Mouse (Mus musculus): ENCODE measurements around the gene Ttc9b. TPM values are rescaled to one million over a fixed set of nuclear protein-coding genes. Genes with fewer than 3 reads are reported as not detected.

The Ttc9b gene
- polyA plus RNA-seq, 1 experiment from 2014 or later: 0.12 TPM

GRCm38 (mm10) chr7:27685220-27685619 lies 31.5 kb downstream of the Ttc9b start:
- H3K27me3 ChIP-seq: no peaks in the 10 kb centered on the region
- ChIA-PET POLR2A (interaction anchor here (0.7 kb wide), 1 partner anchor 15 kb away, joined by 4 read pairs; no protein-coding TSS in a partner anchor), CTCF (interaction anchor here (0.7 to 1.2 kb wide), 2 partner anchors 22 to 51 kb away, joined by 3 read pairs; no protein-coding TSS in a partner anchor)
- TF ChIP-seq CTCF (IDR thresholded peaks at IDR 0.05): no peak
- ATAC-seq (no peak), DNase-seq (ENCODE audit: low read depth, low spot score) (no peak)
- in situ Hi-C loops (cut with MboI; ENCODE audit: low pct_unique_long_range_greater_than_20kb): loop anchor here (5.0 kb wide), 1 partner anchor 33 kb away; the partner anchor contains the start of gene Ttc9b

GRCm38 (mm10) chr7:27685681-27686080 lies 32.0 kb downstream of the Ttc9b start:
- CTCF ChIA-PET: interaction anchor here (0.7 to 1.2 kb wide), 2 partner anchors 23 to 52 kb away, joined by 3 read pairs; no protein-coding TSS in a partner anchor
- POLR2A ChIA-PET: interaction anchor here (0.7 kb wide), 1 partner anchor 15 kb away, joined by 4 read pairs; no protein-coding TSS in a partner anchor
- ATAC-seq: no peak
- DNase-seq (ENCODE audit: low read depth, low spot score): no peak
- no peaks in the 10 kb centered on the region for H3K27me3 ChIP-seq
- in situ Hi-C loops (cut with MboI; ENCODE audit: low pct_unique_long_range_greater_than_20kb): loop anchor here (5.0 kb wide), 1 partner anchor 33 kb away; the partner anchor contains the start of gene Ttc9b
- peak; percentile 53 for TF ChIP-seq CTCF (IDR thresholded peaks at IDR 0.05)

DNA sequence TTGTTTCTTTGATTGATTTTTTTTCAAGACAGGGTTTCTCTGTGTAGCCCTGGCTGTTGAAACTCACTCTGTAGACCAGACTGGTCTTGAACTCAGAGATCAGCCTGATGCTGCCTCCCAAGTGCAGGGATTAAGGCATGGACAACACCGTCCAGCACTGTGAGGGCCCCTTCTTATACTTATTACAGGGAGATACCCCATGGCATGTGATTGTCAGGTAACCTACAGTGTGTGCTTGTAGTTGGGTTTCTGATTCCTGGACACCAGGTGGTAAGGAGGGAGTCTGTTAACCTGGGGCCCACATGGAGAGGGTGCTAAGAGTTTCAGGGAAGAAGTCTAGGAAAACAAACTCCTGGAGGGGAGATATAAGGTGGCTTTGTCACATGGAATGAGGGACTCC lies 33.3 kb downstream of the Ttc9b start:
- no peak for TF ChIP-seq CTCF (IDR thresholded peaks at IDR 0.05)
- no peak for DNase-seq (ENCODE audit: low read depth, low spot score)

GRCm38 (mm10) chr7:27687836-27688235 lies 34.1 kb downstream of the Ttc9b start:
- CTCF ChIA-PET: no interaction called here
- in situ Hi-C loops (cut with MboI; ENCODE audit: low pct_unique_long_range_greater_than_20kb): loop anchor here (5.0 kb wide), 1 partner anchor 36 kb away; the partner anchor contains the start of gene Ttc9b
- H3K27me3 ChIP-seq: no peaks in the 10 kb centered on the region
- POLR2A ChIA-PET: no interaction called here
- no peak for ATAC-seq
- no peak for TF ChIP-seq CTCF (IDR thresholded peaks at IDR 0.05)
- no peak for DNase-seq (ENCODE audit: low read depth, low spot score)

More for the DNA sequence above, 33.3 kb downstream of the Ttc9b start:
- in situ Hi-C loops (cut with MboI; ENCODE audit: low pct_unique_long_range_greater_than_20kb): loop anchor here (5.0 kb wide), 1 partner anchor 35 kb away; the partner anchor contains the start of gene Ttc9b
- no peak for ATAC-seq
- ChIA-PET CTCF (no interaction called here), POLR2A (no interaction called here)
- H3K27me3 ChIP-seq: no peaks in the 10 kb centered on the region

GRCm38 (mm10) chr7:27688246-27688788 lies 34.6 kb downstream of the Ttc9b start:
- ChIA-PET POLR2A (interaction anchor here (1.4 kb wide), 1 partner anchor 96 kb away, joined by 3 read pairs; no protein-coding TSS in a partner anchor), CTCF (interaction anchor here (0.9 kb wide), 1 partner anchor 57 kb away, joined by 3 read pairs; no protein-coding TSS in a partner anchor)
- no peaks in the 10 kb centered on the region for H3K27me3 ChIP-seq
- DNase-seq (ENCODE audit: low read depth, low spot score) (no peak), ATAC-seq (no peak)
- TF ChIP-seq CTCF (IDR thresholded peaks at IDR 0.05): no peak
- in situ Hi-C loops (cut with MboI; ENCODE audit: low pct_unique_long_range_greater_than_20kb): loop anchor here (5.0 kb wide), 1 partner anchor 36 kb away; the partner anchor contains the start of gene Ttc9b

DNA sequence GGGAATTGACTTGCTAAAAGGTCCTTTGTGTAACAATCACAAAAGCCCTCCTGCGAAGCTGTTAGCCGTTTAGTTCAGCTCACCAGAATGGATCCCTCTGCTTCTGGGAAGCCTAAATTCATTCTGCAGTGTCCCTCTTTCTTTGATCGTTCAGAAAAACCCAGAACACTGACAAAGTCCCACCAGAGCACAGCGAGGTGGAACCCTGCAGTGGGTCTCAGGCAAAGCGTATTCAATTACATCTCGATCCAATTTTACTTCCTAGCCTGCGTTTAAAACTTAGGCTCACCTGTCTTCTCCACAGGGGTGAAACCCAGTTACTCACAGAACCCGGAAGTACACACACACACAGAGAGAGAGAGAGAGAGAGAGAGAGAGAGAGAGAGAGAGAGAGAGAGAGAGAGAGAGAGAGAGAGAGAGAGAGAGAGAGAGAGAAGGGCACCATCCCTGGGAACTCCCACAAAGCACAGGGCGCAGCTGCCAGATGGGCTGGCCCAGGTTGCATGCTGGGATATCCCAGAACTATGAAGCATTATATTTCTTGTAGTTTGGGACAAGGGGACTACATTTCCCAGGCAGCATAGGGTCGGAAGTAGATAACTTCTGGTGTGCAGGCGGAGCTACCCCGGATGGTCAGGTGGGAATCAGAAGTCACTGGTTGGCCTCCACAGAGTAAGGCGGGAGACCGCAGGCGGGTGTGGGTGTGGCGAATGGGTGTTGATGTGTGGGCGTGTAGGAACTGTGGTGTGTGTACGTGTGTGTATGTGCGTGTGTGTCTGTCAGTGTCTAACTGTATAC lies 35.3 kb downstream of the Ttc9b start, which contains the start of gene Zfp607b:
TSS of gene Zfp607b (plus strand) at position 526 of the 798 bp plus-strand sequence.
- TF ChIP-seq CTCF (IDR thresholded peaks at IDR 0.05): no peak
- ATAC-seq: peak; percentile 99
- peak; percentile 85 for DNase-seq (ENCODE audit: low read depth, low spot score)
- ChIA-PET CTCF (interaction anchor here (0.9 to 1.3 kb wide), 4 partner anchors 10 to 58 kb away, joined by 3 to 5 read pairs (median 3); no protein-coding TSS in a partner anchor), POLR2A (interaction anchor here (1.4 kb wide), 1 partner anchor 97 kb away, joined by 3 read pairs; no protein-coding TSS in a partner anchor)
- H3K27me3 ChIP-seq: no peaks in the 10 kb centered on the region
- in situ Hi-C loops (cut with MboI; ENCODE audit: low pct_unique_long_range_greater_than_20kb): loop anchor here (5.0 kb wide), 1 partner anchor 37 kb away; the partner anchor contains the start of gene Ttc9b

- TF ChIP-seq CTCF (IDR thresholded peaks at IDR 0.05): peak; percentile 79
- ATAC-seq (no peak), DNase-seq (ENCODE audit: low read depth, low spot score) (no peak)
- ChIA-PET POLR2A (no interaction called here), CTCF (no interaction called here)
- in situ Hi-C loops (cut with MboI; ENCODE audit: low pct_unique_long_range_greater_than_20kb): loop anchor here (5.0 kb wide), 1 partner anchor 36 kb away; no protein-coding TSS in a partner anchor
- no peaks in the 10 kb centered on the region for H3K27me3 ChIP-seq
Measured at GRCm38 (mm10) chr7:27691076-27691475, 37.4 kb downstream of the Ttc9b start.

DNA sequence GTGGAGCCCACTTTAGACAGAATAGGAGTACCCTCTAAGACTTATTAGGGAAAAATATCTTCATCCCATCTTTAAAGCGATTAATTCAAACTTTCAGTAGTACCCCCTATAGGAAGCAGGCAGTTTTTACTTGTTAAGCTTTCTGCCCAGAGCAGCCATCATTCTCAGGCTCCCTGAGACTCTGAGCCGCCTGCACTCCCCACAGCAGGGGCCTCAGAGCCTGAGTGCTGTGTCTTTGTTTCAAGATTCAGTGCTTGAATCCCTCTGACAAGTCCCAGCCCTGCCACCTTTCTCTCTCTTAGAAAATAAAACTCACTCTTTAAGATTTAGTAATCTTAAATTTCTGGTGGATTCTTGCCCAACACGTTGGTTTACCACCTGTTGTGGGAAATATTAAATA lies 43.0 kb downstream of the Ttc9b start:
- ChIA-PET POLR2A (no interaction called here), CTCF (no interaction called here)
- in situ Hi-C loops (cut with MboI; ENCODE audit: low pct_unique_long_range_greater_than_20kb): no loop called here
- no peak for ATAC-seq
- TF ChIP-seq CTCF (IDR thresholded peaks at IDR 0.05): no peak
- H3K27me3 ChIP-seq: no peaks in the 10 kb centered on the region
- DNase-seq (ENCODE audit: low read depth, low spot score): no peak

Other genes starting within 250 kb of the Ttc9b start
- 0.13 TPM for gene Sptbn4, start 206.2 kb upstream of the Ttc9b start, polyA plus RNA-seq (2021)
- gene Blvrb, start 205.9 kb upstream of the Ttc9b start, polyA plus RNA-seq (2021): 20.3 TPM
- gene Sertad3, start 180.1 kb upstream of the Ttc9b start, polyA plus RNA-seq (2021): 9.1 TPM
- gene Sertad1, start 167.0 kb upstream of the Ttc9b start, polyA plus RNA-seq (2021): 27.6 TPM
- 4.4 TPM for gene Prx, start 154.6 kb upstream of the Ttc9b start, polyA plus RNA-seq (2021)
- 0.95 TPM for gene Hipk4, start 130.6 kb upstream of the Ttc9b start, polyA plus RNA-seq (2021)
- 148 TPM for gene Pld3, start 100.7 kb upstream of the Ttc9b start, polyA plus RNA-seq (2021)
- 13.6 TPM for gene 2310022A10Rik, start 100.7 kb upstream of the Ttc9b start, polyA plus RNA-seq (2021)
- gene Akt2, start 62.4 kb upstream of the Ttc9b start, polyA plus RNA-seq (2021): 71.9 TPM
- gene Map3k10, start 20.7 kb downstream of the Ttc9b start, polyA plus RNA-seq (2021): 34.0 TPM
- 1.1 TPM for gene Zfp607b, start 35.4 kb downstream of the Ttc9b start, polyA plus RNA-seq (2021)
- 13.1 TPM for gene Zfp60, start 77.5 kb downstream of the Ttc9b start, polyA plus RNA-seq (2021)
- 4.2 TPM for gene Zfp626, start 153.3 kb downstream of the Ttc9b start, polyA plus RNA-seq (2021)
- 5.4 TPM for gene Zfp59, start 184.7 kb downstream of the Ttc9b start, polyA plus RNA-seq (2021)
- 2.7 TPM for gene Zfp607a, start 203.6 kb downstream of the Ttc9b start, polyA plus RNA-seq (2021)